Mouse (Mus musculus) G1E (cell line): Measurements from ENCODE around the gene Creg1. TPM values are rescaled to one million over a fixed set of nuclear protein-coding genes. Genes with fewer than 3 reads are reported as not detected.
A peak's percentile ranks its signal among the peaks of the same experiment; 100 is the strongest.
"Not testable (repeated sequence)": the region's sequence is repeated elsewhere in the genome, so short reads cannot be mapped to it uniquely, and the experiment has no call there.

ENCODE experiments used
- ATAC-seq: 2 replicates; pipeline ENCODE4 v1.8.0; 2016; ENCODE audit warnings: mild to moderate bottlenecking; ENCODE audit not compliant: insufficient number of reproducible peaks, poor library complexity, low FRiP score, severe bottlenecking; ENCODE audit errors: extremely low read depth
- DNase-seq: peaks from one replicate; pipeline ENCODE4 v3.0.0; 2012; ENCODE audit warnings: low spot score
- H3K27me3 ChIP-seq: 2 replicates; pipeline ENCODE4 v1.6.1; 2012; ENCODE audit warnings: mild to moderate bottlenecking, low read length, inconsistent platforms; ENCODE audit not compliant: insufficient read depth
- H3K36me3 ChIP-seq: replicated peaks from 2 replicates; pipeline ENCODE3; 2012; ENCODE audit warnings: mild to moderate bottlenecking, inconsistent platforms
- H3K4me1 ChIP-seq: 2 replicates; pipeline ENCODE4 v1.6.1; 2012; ENCODE audit warnings: low read depth, low read length, inconsistent platforms, mixed read lengths; ENCODE audit not compliant: insufficient read depth
- H3K4me3 ChIP-seq: 2 replicates; pipeline ENCODE4 v1.5.1; 2012; ENCODE audit warnings: low read depth, mild to moderate bottlenecking, inconsistent platforms, low read length, moderate library complexity, mixed read lengths
- H3K9me3 ChIP-seq: replicated peaks from 2 replicates; pipeline ENCODE4 v1.6.1; 2012; ENCODE audit warnings: inconsistent platforms
- CTCF ChIP-seq: IDR thresholded peaks from 2 replicates; pipeline ENCODE4 v1.5.1; 2012; ENCODE audit warnings: low read depth, low read length, inconsistent platforms, mixed read lengths
- GATA1 ChIP-seq: IDR thresholded peaks from 2 replicates; pipeline ENCODE4 v1.6.1; 2012; ENCODE audit warnings: borderline replicate concordance, low read length, inconsistent platforms, mixed read lengths
- GATA2 ChIP-seq: IDR thresholded peaks from 2 replicates; pipeline ENCODE4 v1.6.1; 2012; ENCODE audit warnings: low read depth, low read length, inconsistent platforms, borderline replicate concordance
- POLR2AphosphoS5 ChIP-seq: IDR thresholded peaks from 2 replicates; pipeline ENCODE4 v1.6.1; 2012; ENCODE audit warnings: low read depth, low read length, inconsistent platforms; ENCODE audit not compliant: insufficient replicate concordance
- TAL1 ChIP-seq: conservative IDR thresholded peaks from 2 replicates; pipeline ENCODE4 v1.6.1; 2012; ENCODE audit warnings: low read depth, low read length, inconsistent platforms, mixed read lengths
- polyA plus RNA-seq: library from polyadenylated mRNA; stranded (reverse); fragments of >175 nt; gene quantifications from 2 replicates; pipeline ENCODE4 v1.2.3, GENCODE M21; 2012
- total RNA-seq, 2 experiments: library from RNA; stranded (forward) in 1 of 2; stranded (reverse) in 1 of 2; fragments of 200-1000 nt in 1 of 2; fragments of >200 nt in 1 of 2; fragmentation: Nextera tagmentation in 1 of 2; gene quantifications; 2 replicates each; pipeline ENCODE4 v1.2.3; 2014 to 2017

Gene Creg1
- total and polyA plus RNA-seq, 3 experiments, result 139 to 514 (median 239) TPM

DNA sequence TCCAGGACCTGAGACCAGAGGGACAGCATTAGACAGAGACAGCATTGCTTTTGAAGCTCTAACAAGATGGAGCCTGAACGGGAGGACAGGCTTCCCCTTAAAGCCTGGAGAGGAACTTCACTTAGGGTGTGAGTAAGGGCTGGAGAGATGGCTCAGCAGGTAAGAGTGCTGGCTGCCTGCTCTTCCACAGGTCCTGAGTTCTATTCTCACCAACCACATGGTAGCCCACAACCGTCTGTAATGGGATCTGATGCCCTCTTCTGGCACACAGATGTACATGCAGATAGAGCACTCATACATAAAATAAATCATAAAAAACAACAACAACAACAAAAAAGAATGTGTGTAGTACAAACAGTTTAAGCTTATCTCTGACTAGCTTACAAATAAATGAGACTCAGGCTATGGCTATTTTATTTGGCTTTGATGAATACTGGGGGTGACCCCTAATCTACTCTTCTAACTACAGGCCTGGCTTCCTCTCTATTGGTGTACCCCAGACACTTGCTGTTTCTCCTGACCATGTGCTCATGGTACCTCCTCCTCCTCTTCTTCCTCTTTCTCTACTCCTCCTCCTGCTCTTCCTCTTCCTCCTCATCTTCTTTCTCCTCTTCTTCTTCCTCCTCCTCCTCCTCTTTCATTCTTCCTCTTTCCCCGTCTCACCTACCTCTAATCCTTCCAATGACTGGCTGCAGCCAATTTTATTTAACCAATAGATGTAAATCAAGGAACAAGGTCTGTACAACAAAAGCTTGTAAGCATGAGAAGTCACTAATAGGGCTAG lies 1.8 kb upstream of the Creg1 start:
- DNase-seq (no peak), ATAC-seq (no peak)
- H3K9me3 ChIP-seq, result peaks cover 10% of the 10 kb centered on the region
- H3K4me3 ChIP-seq, result no peak overlapping the region
- H3K27me3 ChIP-seq, result no peaks in the 10 kb centered on the region
- no peak for TF ChIP-seq TAL1
- TF ChIP-seq CTCF, result no peak
- no peak for TF ChIP-seq GATA2
- no peak for TF ChIP-seq POLR2AphosphoS5
- no peak for TF ChIP-seq GATA1
- H3K36me3 ChIP-seq, result peaks cover 17% of the 10 kb centered on the region
- peaks cover 36% of the 10 kb centered on the region for H3K4me1 ChIP-seq

DNA sequence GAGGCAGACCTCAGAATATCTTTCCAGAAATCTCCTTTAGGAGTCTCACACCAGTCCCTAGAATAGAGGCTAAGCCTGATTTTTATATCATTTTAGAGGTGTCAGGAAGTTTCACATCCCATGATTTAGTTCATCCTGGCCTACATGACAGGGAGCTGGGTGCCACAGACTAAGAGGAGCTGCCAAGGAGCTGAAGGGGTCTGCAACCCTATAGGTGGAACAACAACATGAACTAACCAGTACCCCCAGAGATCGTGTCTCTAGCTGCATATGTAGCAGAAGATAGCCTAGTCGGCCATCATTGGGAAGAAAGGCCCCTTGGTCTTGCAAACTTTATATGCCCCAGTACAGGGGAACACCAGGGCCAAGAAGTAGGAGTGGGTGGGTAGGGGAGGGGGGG lies 1.0 kb upstream of the Creg1 start:
- not testable (repeated sequence) for ATAC-seq
- peaks cover 23% of the 10 kb centered on the region for H3K36me3 ChIP-seq

DNA sequence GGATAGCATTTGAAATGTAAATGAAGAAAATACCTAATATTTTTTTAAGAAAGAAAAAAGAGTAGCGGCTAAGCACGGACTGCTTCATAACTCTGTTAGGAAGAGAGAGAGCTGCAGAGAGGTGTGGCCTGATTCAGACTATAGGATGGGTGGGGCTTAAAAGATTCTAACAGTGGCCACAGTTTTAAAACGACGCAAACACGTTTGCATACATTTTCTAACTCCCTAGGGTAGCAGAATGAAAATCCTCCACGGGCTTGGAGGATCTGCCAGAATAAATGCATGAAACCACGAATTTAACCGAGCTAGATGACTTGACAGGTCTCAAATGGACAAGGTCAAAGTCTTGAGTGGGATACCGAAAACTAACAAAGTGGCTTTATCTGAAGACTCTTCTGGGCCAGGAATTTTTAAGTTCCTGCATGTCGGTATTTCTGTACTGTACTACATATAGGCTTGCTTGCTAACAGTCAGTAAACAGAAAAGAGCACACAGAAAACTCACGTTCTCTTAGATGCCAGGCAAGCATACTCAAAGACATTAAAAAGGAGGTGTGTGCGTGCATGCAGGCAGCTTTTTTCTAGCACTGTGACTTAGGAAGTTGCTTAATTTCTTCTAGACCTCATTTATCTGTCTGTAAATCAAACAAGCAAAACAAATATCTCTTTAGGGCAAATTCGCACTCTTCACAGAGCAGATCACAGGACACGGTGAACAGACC lies 472 bp upstream of the Creg1 start:
- DNase-seq (peak; percentile 51), ATAC-seq (peak; percentile 25)
- H3K9me3 ChIP-seq, result peaks cover 10% of the 10 kb centered on the region
- no peaks in the 10 kb centered on the region for H3K27me3 ChIP-seq
- H3K4me3 ChIP-seq, result peak overlapping the region; percentile 98
- peaks cover 48% of the 10 kb centered on the region for H3K4me1 ChIP-seq
- TF ChIP-seq POLR2AphosphoS5 (no peak), CTCF (no peak), GATA2 (no peak)
- H3K36me3 ChIP-seq, result peaks cover 24% of the 10 kb centered on the region

More for the DNA sequence above, 1.0 kb upstream of the Creg1 start:
- not testable (repeated sequence) for H3K4me3 ChIP-seq, DNase-seq, H3K9me3 ChIP-seq, H3K27me3 ChIP-seq
- peaks cover 44% of the 10 kb centered on the region for H3K4me1 ChIP-seq

DNA sequence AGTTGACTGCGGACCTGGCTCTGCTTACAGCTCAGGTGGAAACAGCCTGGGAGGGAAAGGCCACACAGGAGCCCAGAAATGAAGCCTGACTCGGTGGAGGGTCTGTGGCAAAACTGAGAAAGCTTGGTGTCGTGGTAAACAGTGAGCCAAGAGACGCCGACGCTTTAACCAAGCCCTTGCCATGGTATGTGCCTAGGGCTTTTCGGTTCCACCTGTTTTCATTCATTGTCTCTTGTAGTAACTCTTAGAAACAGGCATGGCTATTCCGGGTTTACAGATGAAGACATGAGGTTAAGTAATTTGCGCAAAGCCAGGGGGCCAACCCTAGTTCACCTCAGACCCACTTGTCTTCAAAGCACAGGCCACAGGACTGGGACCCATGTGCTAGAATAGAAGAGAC lies 1.0 kb downstream of the Creg1 start:
- DNase-seq (no peak), ATAC-seq (no peak)
- peaks cover 3% of the 10 kb centered on the region; the same call in 1 of the 2 replicates for H3K9me3 ChIP-seq
- no peak for TF ChIP-seq CTCF
- no peak for TF ChIP-seq GATA1
- no peak for TF ChIP-seq TAL1
- no peak for TF ChIP-seq POLR2AphosphoS5
- TF ChIP-seq GATA2, result no peak
- H3K36me3 ChIP-seq, result peaks cover 35% of the 10 kb centered on the region
- peaks cover 62% of the 10 kb centered on the region for H3K4me1 ChIP-seq
- no peaks in the 10 kb centered on the region for H3K27me3 ChIP-seq
- peak overlapping the region; percentile 98 for H3K4me3 ChIP-seq

GRCm38 (mm10) chr1:165765041-165765440 lies 1.5 kb downstream of the Creg1 start:
- no peaks in the 10 kb centered on the region for H3K27me3 ChIP-seq

DNA sequence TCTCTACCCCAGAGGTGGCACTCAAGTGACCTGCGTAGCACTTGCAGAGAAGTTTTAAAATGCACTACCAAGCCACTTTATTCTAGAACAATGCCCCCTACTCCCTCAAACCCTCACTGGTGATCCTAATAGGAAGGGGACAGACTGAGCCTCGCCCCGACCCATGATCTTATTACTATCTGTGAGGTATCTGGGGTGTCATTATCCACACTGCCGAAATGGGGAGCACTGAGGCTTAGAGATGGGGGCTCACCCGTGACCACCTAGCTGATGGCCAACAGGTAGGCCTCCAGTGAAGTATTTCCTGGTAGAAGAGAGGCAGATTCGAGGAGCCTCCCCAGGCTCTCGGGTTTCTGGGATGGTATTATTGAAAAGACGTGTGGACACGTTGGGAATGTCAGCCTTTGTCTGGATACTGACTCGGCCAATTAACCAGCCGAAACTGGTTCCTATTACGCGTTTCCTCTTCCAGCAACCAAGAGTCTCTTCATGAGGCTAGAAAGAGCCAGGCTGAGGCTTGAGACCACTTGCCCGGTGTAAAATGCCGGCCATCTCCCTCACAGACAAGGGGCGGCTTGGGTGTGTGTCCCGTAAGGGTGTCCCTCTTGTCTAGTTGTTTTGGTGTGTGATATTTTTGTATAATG lies 2.2 kb downstream of the Creg1 start:
- Histone ChIP-seq H3K4me3 (peak overlapping the region; percentile 98), H3K9me3 (no peaks in the 10 kb centered on the region; the same call in 1 of the 2 replicates), H3K4me1 (peaks cover 74% of the 10 kb centered on the region), H3K36me3 (peaks cover 47% of the 10 kb centered on the region), H3K27me3 (no peaks in the 10 kb centered on the region)
- no peak for DNase-seq
- ATAC-seq, result no peak
- TF ChIP-seq GATA1 (no peak), TAL1 (no peak), GATA2 (no peak), POLR2AphosphoS5 (no peak), CTCF (no peak)

More at GRCm38 (mm10) chr1:165765041-165765440, 1.5 kb downstream of the Creg1 start:
- Histone ChIP-seq H3K36me3 (peaks cover 40% of the 10 kb centered on the region), H3K4me3 (peak overlapping the region; percentile 98), H3K9me3 (no peaks in the 10 kb centered on the region; the same call in 1 of the 2 replicates), H3K4me1 (peaks cover 66% of the 10 kb centered on the region)
- no peak for DNase-seq
- no peak for ATAC-seq
- no peak for TF ChIP-seq GATA1
- no peak for TF ChIP-seq TAL1
- TF ChIP-seq CTCF, result no peak
- no peak for TF ChIP-seq POLR2AphosphoS5
- TF ChIP-seq GATA2, result no peak
